Mouse (Mus musculus): ENCODE measurements around the gene Atxn7l3b. TPM values are rescaled to one million over a fixed set of nuclear protein-coding genes. Genes with fewer than 3 reads are reported as not detected.

Atxn7l3b gene
- total and polyA plus RNA-seq, 3 experiments, result 33.9 to 88.8 (median 69.5) TPM

DNA sequence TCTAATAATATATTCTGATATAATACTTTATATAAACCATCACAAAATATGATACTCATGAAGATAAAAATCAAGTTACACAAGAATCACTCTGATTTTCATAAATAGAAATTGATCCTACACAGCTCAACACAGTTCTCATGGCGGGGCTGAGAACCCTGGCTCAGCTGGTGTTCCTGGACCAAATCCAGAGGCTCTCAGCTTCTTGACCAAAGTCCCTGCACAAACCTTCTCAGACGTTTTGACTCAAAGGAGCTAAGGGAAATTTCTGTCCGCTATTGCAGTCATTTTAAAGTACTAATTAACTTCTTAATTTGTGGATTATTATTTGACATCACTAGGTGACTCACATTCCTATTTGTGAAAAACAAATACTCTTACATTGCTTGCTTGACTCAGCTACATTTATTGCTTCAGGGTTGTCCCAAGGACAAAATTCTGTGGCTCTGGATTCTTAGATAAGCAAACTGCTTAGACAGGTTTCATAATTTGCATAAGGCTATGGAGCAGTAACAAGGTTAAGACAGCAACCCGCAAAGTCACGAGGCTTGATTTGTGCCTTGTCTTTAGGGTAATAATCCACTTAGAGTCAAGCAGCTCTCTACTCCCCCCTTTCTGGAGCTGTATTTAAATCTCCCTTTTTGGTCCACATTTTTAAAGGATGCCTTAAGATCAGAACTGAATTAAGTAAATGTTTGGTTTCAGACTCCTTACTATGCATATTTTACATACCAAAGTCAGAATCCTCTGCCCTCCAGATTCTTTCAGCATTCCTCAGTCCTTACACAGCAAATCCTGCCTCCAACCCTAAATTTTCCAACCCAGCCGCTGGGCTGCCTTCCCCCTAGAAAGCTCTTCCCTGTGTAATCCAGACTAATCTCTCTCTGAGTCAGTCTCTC is 45.8 kb downstream of the Atxn7l3b start:
- DNase-seq (ENCODE audit: low spot score), result no peak
- no peak for TF ChIP-seq POLR2AphosphoS5 (IDR thresholded peaks at IDR 0.05; ENCODE audit: insufficient replicate concordance, low read depth, low read length)
- no peak for TF ChIP-seq TAL1 (conservative IDR thresholded peaks at IDR 0.05; ENCODE audit: low read depth, low read length)
- H3K9me3 ChIP-seq (replicated peaks), result no peaks in the 10 kb centered on the region
- ATAC-seq (ENCODE audit: extremely low read depth, insufficient number of reproducible peaks, low FRiP score, poor library complexity, severe bottlenecking), result no peak
- H3K4me3 ChIP-seq (ENCODE audit: low read depth, low read length), result no peak overlapping the region
- no peaks in the 10 kb centered on the region for H3K27me3 ChIP-seq (ENCODE audit: insufficient read depth, low read length)
- no peaks in the 10 kb centered on the region for H3K4me1 ChIP-seq (ENCODE audit: insufficient read depth, low read depth, low read length)
- no peaks in the 10 kb centered on the region for H3K36me3 ChIP-seq (replicated peaks)

DNA sequence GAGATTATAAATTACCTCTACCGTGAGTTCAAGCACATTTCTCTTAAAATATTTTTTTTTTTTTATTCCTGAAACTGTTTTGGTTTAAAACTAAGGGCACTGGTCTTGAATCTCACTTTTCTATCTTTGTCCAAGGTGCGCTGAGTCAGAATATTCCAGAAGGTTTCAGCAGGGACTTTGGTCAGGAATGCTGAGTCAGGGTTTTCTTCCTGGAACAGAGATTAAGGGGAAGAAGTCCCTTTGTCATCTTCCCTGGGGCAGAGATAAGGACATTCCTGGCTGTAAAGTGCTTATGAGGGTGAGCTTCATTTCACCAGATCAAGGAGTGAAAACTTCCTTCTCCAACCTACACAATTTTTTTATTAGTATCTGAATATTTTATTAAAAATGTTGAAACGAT is 46.7 kb downstream of the Atxn7l3b start:
- Histone ChIP-seq H3K4me1 (ENCODE audit: insufficient read depth, low read depth, low read length) (no peaks in the 10 kb centered on the region), H3K4me3 (ENCODE audit: low read depth, low read length) (no peak overlapping the region), H3K27me3 (ENCODE audit: insufficient read depth, low read length) (no peaks in the 10 kb centered on the region), H3K36me3 (replicated peaks) (no peaks in the 10 kb centered on the region), H3K9me3 (replicated peaks) (no peaks in the 10 kb centered on the region)
- no peak for ATAC-seq (ENCODE audit: extremely low read depth, insufficient number of reproducible peaks, low FRiP score, poor library complexity, severe bottlenecking)
- TF ChIP-seq CTCF (IDR thresholded peaks at IDR 0.05; ENCODE audit: low read depth, low read length), result no peak
- TF ChIP-seq GATA1 (IDR thresholded peaks at IDR 0.05; ENCODE audit: borderline replicate concordance, low read length), result no peak
- TF ChIP-seq TAL1 (conservative IDR thresholded peaks at IDR 0.05; ENCODE audit: low read depth, low read length), result no peak
- no peak for TF ChIP-seq POLR2AphosphoS5 (IDR thresholded peaks at IDR 0.05; ENCODE audit: insufficient replicate concordance, low read depth, low read length)
- no peak for TF ChIP-seq GATA2 (IDR thresholded peaks at IDR 0.05; ENCODE audit: borderline replicate concordance, low read depth, low read length)
- DNase-seq (ENCODE audit: low spot score), result no peak

DNA sequence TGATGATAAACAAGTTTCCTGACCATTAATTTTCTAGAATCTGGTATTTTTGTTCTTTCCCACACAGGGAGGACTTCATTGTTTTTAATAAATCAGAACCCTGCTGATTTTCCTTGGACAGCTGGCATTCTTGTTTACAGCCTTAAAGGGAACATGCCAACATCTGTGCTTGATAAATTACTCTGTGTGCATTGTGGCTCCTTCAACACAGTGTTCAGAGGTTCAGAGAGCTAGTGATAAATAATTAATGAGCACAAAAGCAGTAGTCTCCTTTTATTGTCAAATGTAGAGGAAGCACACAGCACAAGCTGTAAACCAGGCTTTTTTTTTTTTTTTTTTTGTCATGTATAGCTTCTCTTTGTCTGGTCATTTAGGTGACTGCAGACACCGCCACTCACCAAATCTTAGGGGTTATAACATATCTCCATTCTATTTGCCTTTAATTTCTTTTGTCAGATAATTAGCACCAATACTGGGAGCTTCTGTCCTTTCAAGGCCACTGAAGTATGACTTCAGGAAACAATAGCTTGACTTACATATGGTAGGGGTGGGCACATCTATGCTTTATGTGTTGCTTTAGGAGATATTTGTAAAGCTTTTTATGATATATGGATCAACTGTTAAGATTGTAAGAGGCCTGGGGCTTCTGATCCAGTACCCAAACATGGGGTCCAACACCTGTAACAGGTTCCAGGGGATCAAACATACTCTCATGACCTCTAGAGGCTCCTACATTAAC is 52.0 kb downstream of the Atxn7l3b start:
- TF ChIP-seq TAL1 (conservative IDR thresholded peaks at IDR 0.05; ENCODE audit: low read depth, low read length) (no peak), GATA2 (IDR thresholded peaks at IDR 0.05; ENCODE audit: borderline replicate concordance, low read depth, low read length) (no peak), POLR2AphosphoS5 (IDR thresholded peaks at IDR 0.05; ENCODE audit: insufficient replicate concordance, low read depth, low read length) (no peak), CTCF (IDR thresholded peaks at IDR 0.05; ENCODE audit: low read depth, low read length) (no peak), GATA1 (IDR thresholded peaks at IDR 0.05; ENCODE audit: borderline replicate concordance, low read length) (no peak)
- no peak for ATAC-seq (ENCODE audit: extremely low read depth, insufficient number of reproducible peaks, low FRiP score, poor library complexity, severe bottlenecking)
- Histone ChIP-seq H3K36me3 (replicated peaks) (no peaks in the 10 kb centered on the region), H3K4me1 (ENCODE audit: insufficient read depth, low read depth, low read length) (no peaks in the 10 kb centered on the region), H3K27me3 (ENCODE audit: insufficient read depth, low read length) (no peaks in the 10 kb centered on the region), H3K4me3 (ENCODE audit: low read depth, low read length) (no peak overlapping the region), H3K9me3 (replicated peaks) (no peaks in the 10 kb centered on the region)
- DNase-seq (ENCODE audit: low spot score), result no peak
